Mouse (Mus musculus) layer of hippocampus, postnatal 14 days (tissue): ENCODE results near the gene Gm49387. TPM values are rescaled to one million over a fixed set of nuclear protein-coding genes. Genes with fewer than 3 reads are reported as not detected.
A peak's percentile ranks its signal among the peaks of the same experiment; 100 is the strongest.

Source experiments
- DNase-seq, 2 experiments: peaks; one replicate each; pipeline ENCODE4 v3.0.0; 2021 to 2022; ENCODE audit warnings: low spot score in 2 of 2, mixed read lengths in 1 of 2
- long read RNA-seq, 2 experiments: library from polyadenylated mRNA; stranded (forward); transcript quantifications; one replicate each; pipeline ENCODE4 v2.0.0; 2021
- total RNA-seq, 2 experiments: library from RNA; stranded (reverse); gene quantifications; 2 replicates each; pipeline ENCODE4 v1.2.3; 2021

Gene Gm49387
- not detected for total RNA-seq
- long read RNA-seq, experiment 1: 0 reads
- long read RNA-seq, experiment 2: 0 reads

GRCm38 (mm10) chr14:31640346-31640889, at the start of gene Gm49387:
Gene Gm49387 (minus strand): TSS chr14:31640878.
- no peak for DNase-seq

GRCm38 (mm10) chr14:31686231-31686630, 45.6 kb upstream of the Gm49387 start:
- DNase-seq: no peak

- no peak for DNase-seq
These were observed 45.0 kb upstream of the Gm49387 start for GRCm38 (mm10) chr14:31685680-31686079.

- DNase-seq: no peak
These were observed 43.8 kb upstream of the Gm49387 start for GRCm38 (mm10) chr14:31684343-31685040.

- DNase-seq: no peak
These were observed 42.9 kb upstream of the Gm49387 start for GRCm38 (mm10) chr14:31683610-31684009.

GRCm38 (mm10) chr14:31681931-31682555, 41.4 kb upstream of the Gm49387 start:
- DNase-seq: no peak

GRCm38 (mm10) chr14:31681291-31681690, 40.6 kb upstream of the Gm49387 start:
- DNase-seq: no peak

- no peak for DNase-seq
These were observed 40.0 kb upstream of the Gm49387 start for GRCm38 (mm10) chr14:31680656-31681055.

- DNase-seq: no peak
These were observed 31.1 kb upstream of the Gm49387 start for GRCm38 (mm10) chr14:31671635-31672320.

GRCm38 (mm10) chr14:31669642-31670490, 29.2 kb upstream of the Gm49387 start:
- DNase-seq: peak in 1 of 2 experiments; percentile 58

- DNase-seq: peak in 1 of 2 experiments; percentile 60
These were observed 28.5 kb upstream of the Gm49387 start for GRCm38 (mm10) chr14:31669161-31669611.

- DNase-seq: no peak
These were observed 27.6 kb upstream of the Gm49387 start for GRCm38 (mm10) chr14:31668326-31668725.

- DNase-seq: no peak
These were observed 27.1 kb upstream of the Gm49387 start for GRCm38 (mm10) chr14:31667741-31668140.

GRCm38 (mm10) chr14:31666931-31667705, 26.4 kb upstream of the Gm49387 start:
- DNase-seq: no peak

- no peak for DNase-seq
These were observed 24.9 kb upstream of the Gm49387 start for GRCm38 (mm10) chr14:31665566-31665940.

- DNase-seq: no peak
These were observed 24.4 kb upstream of the Gm49387 start for GRCm38 (mm10) chr14:31664903-31665565.

GRCm38 (mm10) chr14:31664100-31664902, 23.6 kb upstream of the Gm49387 start:
- DNase-seq: peak in 1 of 2 experiments; percentile 61

- no peak for DNase-seq
These were observed 22.9 kb upstream of the Gm49387 start for GRCm38 (mm10) chr14:31663376-31664099.
